Mouse (Mus musculus) monocyte, adult 5-6 weeks (primary cell): Measurements from ENCODE around the gene Rtn4r. TPM values are rescaled to one million over a fixed set of nuclear protein-coding genes. Genes with fewer than 3 reads are reported as not detected.
A peak's percentile ranks its signal among the peaks of the same experiment; 100 is the strongest.

Source experiments
- ATAC-seq: fragments of 153-309, 156-312 bp; replicated peaks from 2 replicates; pipeline ENCODE4 v1.8.0; 2017; ENCODE audit warnings: mild to moderate bottlenecking; ENCODE audit not compliant: low TSS enrichment, insufficient number of reproducible peaks, severe bottlenecking, poor library complexity, low FRiP score
- total RNA-seq: library from RNA; stranded (forward); fragments of 200-1000, 200-491, 200-594 nt; gene quantifications from 3 replicates; pipeline ENCODE4 v1.2.3, GENCODE M21; 2017

Rtn4r gene
- total RNA-seq, 1 experiment from 2014 or later = 0.38 TPM

DNA sequence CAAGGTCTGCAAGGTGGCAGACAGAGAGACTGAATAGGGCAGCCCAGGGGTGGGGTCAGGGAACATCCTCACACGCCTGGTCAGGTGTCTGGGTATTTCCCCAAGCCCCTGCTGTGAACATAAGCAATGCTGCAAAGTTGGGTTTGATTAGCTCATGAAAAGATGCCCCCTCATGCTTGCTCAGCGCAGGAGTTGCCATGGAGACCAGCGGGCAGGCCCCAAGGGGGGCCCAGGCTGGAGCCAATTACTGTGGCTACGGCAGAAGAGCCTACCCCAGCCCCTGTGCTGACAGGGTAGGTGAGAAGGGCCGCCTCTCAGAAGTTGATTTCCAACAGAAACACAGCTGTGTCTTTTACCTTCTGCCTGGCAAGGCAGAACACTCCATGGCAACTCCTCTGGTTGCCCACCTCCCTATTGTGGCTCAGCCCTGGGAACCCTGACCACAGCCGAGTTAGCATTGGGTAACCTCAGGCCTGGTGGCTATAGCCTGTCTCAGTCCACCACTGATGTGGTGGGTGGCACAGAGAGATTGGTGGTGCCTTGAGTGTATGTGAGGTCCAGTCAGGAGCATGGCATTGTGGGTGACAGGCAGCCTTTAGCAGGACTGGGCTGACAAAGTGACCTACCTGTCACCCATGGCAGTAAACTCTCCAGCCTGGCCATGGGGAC is 20.9 kb downstream of the Rtn4r start:
- ATAC-seq = no peak

DNA sequence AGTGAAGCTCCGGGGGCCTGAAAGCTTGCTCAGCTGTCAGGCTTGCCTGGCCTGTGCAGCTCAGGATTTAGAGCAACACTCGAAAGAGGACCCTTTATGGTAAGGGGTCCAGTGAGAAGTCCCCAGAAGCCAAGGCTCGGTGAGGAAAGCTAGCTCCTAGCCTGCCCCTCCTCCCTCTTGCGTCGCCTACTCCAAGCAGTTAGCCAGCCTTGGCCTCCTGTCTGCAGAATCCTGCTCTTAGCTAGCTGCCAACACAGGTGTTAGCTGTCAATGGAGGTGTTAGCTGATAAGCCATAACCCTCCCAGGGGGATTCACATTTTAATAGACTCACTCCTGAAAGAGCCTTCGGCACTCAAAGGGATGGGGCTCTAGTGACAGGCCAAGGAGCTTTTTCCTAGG is 21.8 kb downstream of the Rtn4r start:
- no peak for ATAC-seq

DNA sequence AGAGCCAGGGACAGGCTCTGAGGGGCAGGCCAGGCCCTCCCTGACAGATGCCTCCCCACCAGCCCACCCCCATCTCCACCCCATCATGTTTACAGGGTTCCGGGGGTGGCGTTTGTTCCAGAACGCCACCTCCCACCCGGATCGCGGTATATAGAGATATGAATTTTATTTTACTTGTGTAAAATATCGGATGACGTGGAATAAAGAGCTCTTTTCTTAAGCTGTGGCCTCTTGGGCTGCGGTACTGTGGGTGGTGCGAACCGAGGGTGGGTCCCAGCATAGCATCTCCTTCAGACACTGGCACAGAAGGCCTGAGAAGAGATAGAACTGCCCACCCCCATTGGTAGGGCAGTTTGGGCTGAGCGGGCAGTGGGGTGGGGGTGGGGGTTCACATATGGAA is 24.7 kb downstream of the Rtn4r start:
- ATAC-seq = no peak

DNA sequence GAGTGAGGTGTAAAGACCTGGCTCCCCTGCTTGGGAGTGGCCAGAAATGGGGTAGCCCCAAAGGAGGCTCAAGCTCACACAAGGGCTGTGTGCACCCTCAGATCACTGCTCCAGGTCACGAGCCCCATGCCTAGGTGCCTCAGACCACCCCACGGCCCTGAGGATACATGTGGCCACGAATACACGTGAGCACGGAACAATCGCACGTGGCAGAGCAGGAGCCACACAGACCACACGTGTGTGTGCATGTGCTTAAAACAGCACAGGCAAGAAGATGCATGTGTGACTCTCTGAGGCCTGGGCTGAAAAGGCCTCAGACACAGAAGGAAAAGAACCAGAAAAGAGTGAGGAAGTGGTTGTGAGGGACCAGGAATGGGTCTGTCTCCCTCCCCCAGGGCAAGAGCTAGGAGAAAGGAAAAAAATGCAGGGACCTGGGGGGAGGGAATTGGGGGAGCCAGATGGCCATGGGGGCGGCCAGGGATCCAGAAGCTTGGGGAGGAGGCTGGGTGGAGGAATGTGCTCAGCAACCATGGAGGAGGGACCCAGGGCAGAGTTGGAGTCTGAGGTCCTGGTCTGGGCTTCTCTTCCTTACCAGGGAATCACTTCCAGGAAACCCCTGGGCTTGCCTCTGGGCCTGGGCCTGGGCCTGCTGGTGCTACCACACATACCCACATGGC is 25.5 kb downstream of the Rtn4r start:
- ATAC-seq = no peak

DNA sequence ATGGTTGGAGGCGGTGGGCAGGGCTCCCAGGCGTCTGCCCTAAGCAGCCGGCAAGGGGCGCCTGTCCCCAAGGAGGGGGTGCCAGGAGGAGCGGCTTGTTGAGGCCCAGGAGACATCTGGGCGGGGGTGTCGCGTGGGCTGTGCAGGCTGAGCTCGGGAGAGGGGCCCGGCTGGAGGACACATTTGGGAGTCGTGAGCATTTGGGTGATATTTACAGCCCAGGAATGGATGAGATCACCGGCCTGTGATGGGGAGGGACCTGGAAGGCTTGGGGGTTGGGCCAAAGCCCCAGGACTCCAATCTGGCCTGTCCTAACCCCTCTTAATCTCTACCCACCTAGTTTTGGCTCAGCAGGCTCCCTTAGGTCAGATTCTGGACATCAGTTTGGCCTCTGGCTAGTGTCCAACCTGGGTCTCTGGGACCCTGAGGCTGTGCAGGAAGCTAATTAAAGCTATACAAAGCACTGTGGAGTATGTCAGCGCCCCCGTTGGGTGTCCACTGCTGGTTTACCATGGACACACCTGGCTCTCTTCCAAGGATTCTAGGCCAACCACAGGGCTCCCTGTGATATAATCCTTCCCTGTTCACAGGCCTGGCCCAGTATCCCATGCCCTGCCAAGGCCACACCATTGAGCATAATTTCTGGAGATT is 27.2 kb downstream of the Rtn4r start:
- ATAC-seq = no peak

DNA sequence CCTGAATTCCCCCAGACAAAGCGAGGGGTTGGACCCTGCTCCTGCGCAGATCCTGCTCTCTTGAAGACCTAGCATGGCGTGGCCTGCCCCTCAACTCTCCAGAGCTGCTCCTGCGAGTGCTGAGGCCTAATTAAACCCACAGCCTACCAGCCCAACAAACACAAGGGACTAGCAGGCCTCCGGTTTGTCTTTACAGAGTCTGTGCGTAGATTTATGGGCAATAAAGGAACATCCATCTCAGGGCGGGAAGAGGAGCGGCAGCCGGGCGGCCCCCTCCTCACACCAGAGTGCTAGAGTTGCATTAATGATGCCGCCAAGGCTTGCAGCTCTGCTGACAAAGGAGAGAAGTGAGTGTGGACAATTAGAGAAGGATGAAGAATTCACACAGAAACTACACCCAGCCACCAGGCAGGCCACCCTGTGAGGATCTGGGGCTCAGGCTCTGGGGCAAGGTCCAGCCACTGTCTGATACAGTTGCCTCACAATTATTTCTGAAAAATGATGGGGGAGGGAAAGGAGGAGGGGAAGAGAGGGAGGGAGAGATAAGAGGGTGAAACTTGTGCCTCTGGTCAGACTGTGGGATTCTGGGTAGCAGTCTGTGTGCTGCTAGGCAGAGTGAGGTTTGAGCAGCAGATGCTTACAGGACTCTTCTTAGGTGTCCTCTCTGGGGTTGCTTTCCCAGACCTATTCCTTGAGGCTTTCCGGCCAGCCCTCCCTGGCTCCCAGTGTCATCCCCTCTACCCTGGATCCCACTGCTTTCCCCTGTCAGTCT is 29.3 kb downstream of the Rtn4r start:
- ATAC-seq = no peak

DNA sequence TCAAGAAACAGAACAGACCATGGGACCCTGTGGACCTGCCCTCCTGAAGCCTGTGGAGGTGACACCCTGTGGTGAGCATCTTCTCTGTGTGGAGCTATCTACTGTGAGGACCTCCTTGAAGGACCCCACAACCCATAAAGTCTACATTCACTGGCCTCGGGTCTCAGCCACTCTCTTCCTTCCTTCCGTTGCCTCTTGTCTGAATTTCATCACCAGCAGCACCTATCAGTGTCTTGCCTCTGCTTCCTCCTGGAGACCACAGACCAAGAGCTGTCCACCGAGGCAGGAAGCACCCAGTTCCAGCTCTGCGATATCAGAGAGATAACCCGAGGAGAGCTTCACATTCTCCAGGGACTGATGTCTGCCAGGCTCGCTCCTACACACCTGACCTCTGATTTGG is 31.8 kb downstream of the Rtn4r start:
- 0 out of 2 replicates have a peak, but pooled peaks have one; percentile 9 for ATAC-seq

DNA sequence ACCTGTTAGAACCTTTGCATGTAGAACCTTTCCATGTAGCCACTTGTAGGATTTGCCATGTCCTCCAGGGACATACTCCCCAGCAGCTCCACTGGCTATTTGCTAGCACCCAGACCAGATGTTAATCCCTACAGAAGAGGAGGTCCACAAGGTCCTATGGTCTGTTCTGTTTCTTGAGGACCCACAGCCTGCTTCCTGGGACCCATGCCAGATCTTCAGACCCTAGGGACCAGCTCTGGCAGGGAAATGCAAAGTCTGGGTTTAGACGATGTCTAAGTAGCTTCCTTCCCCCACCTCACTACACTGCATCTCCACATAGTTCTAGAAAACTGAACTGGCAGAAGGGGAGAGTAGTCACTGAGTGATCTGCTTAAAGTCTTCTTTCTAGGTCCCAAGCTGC is 32.3 kb downstream of the Rtn4r start:
- ATAC-seq = no peak

DNA sequence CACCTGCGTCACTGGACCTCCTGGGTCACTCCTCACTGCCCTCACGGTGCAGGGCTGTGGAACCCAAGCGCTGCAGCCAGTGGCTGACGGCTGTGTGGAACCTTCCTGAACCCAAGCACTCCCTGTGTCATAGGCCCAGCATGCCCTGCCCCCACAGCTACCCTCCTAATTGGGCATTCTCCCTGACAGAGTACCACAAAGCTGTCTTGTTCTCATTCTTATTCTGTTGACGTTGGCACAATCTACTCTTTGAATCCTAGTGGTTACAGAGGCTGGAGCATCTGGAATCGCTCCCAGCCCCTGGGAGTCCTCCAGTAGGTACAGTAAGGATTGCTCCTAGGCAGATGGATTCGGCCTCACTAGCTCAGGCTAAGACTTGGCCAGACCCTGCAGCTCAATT is 33.1 kb downstream of the Rtn4r start:
- no peak for ATAC-seq

DNA sequence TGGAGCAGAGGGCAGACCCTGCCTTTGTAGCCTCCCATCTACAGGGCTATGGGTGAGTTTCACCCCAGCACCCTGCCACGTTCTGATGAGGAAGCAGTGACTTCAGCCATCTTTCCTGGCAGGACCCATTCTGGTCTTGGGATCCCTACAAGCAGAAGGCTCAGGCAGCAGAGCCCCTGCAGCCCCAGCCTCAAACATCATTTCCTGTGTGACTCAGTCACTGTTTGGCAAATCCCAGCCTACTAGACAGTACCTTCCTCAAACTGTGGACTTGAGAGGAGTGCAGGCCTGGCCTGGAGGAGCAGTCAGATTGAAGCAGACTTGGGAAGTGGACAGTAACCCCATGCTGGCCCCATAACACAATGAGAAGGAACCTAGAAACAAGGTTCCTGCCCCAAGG is 33.7 kb downstream of the Rtn4r start:
- no peak for ATAC-seq

DNA sequence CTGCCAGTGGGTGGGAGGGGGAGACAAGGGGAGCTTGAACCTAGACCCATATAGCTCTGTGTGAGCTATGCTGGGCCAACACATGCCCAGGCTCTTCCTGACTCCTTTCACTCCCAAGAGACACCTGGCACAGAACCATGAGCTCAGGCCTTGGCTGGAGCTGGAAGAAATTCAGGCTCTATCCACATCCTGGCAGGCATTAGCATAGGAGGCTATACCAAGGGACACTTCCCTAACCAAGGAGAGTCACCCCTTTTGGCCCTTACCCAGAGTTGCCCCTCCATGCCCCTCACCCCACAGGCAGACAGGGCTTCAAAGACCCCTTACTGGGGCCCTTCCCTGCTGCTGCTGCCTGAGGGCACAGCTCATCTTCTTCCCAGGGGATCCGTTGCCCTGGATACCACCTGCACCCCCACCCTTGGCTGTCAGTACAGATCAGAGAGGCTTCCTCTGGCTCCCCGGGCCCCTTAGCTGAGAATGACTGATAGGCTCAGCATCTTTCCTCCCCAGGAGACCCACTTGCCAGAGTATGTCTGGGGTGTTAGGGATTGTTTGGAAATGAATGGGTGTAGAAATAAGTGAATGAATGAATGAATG is 37.3 kb downstream of the Rtn4r start:
- no peak for ATAC-seq

DNA sequence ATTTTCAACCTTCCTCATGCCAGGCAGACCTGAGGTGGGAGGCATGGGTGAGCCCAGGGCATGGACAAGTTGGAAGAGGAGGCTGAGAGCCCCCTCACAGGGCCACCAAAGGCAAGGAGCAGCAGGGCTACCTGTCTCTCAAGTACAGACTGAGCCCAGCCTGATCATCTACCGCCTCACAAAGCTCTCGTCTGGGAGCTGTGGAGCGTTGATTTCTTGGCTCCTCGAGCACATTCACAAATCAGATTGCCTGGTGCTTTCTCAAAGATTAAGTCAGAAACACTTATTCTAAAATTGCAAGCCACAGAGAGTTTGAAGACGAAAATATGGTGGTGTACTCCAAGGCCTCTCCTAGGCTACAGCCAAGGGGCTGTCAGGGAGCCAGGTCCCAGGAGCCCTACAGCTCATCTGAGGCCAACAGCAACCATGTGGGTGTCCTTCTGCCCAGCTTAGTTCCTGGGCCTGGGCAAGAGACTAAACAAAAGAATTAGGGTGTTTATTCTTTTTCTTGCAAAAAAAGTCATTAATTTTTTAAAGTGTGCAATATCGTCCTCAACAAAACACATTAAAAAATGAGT is 39.3 kb downstream of the Rtn4r start:
- ATAC-seq = no peak

DNA sequence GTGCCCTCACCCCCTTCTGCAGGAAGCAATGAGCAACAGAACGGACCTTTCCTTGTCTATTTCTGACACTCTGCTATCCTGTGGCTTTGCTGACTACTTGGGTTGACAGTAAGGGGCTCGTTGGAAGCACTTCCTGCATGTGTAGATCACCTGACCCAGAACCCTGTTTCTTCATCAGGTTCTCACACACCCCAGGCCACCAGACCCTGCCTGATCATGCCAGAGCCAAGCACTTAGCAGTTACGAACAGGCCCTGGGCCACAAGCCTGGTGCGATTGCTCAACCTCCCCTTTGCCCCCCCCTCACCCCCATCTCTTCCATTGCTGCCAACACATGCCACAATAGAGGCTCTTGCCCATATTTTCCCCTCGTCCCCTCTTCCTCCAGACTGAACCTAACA is 41.7 kb downstream of the Rtn4r start:
- no peak for ATAC-seq

DNA sequence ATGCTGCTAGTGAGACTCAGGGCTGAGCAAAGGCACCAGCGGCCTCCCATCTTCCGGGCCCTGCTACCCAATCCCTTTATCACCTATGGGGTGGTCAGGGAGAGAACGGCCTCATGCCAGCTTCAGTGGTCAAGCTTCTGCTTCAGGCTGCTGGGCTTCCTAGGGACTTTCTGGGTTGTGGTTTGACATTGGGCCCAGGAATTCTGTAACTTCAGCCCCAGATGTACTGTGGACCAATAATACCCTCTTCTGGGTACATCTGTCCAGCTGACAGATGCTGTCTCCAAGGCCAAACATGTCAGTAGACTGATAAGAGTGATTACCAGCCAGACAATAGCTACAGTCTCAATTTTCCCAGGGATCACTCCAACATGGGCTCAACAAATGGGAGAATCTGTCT is 42.3 kb downstream of the Rtn4r start:
- ATAC-seq = no peak

DNA sequence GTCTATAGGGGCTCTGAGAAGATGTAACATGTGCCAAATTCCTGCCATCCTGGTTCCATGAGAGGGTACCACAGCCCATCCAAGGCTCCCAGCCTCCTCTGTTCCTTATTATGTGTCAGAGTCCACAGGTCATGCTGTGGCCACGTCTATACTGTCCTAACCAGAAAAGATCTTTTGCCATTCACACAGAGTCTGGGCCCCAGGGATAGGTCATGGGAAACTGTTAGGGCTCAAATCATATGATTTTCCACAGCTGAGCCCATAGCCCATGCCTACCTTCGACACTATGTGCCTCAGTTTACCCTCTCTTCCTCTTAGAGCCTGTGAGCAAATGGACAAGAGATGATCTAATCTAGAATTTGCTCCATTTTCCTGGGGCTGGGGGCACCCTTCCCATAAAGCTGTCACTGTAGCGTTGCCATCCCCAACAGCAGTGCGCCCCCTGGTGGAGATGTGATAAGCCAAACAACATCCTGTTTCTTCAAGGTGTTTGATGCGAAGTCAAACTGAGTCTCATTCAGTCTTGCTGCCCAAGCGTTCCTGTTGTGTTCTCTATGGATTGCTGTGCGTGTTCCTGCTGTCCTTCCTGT is 44.9 kb downstream of the Rtn4r start:
- no peak for ATAC-seq

DNA sequence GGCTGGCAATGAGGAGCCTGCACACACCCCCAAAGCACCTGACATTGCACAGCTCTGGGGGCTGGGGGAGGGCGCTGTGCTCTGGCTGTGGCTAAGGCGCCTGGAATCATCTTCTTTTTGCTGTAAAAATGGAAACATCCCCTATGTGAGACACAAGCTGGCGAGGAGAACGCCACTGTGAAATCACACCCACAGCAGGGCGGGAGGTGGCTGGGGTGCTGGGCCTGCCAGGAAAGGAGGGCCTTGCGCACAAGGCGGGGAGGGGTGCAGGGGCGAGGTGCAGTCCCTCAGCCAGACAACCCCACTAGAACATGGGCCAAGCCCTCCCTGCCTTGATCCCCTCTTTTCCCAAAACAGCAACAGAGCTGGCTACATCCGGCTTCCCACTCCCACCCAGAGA is 45.8 kb downstream of the Rtn4r start:
- ATAC-seq = no peak

DNA sequence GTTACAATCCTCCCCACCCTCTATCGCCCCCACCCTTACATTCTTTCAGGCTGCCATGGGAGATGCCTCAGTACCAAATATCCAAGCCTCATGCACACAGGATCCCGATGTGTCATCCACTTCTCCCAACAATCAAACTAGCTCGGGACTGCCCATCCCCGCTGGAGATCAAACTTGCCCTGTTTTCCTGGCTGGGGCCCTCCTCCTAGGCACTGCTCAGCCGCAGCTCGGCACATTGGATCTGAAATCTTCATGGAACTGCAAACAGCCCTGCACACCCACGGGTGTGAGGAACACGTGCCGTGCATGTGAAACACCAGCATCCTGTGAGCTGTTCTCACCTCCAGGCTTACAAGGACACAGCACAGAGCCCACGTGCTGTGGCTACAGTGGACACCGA is 46.3 kb downstream of the Rtn4r start:
- ATAC-seq = no peak

DNA sequence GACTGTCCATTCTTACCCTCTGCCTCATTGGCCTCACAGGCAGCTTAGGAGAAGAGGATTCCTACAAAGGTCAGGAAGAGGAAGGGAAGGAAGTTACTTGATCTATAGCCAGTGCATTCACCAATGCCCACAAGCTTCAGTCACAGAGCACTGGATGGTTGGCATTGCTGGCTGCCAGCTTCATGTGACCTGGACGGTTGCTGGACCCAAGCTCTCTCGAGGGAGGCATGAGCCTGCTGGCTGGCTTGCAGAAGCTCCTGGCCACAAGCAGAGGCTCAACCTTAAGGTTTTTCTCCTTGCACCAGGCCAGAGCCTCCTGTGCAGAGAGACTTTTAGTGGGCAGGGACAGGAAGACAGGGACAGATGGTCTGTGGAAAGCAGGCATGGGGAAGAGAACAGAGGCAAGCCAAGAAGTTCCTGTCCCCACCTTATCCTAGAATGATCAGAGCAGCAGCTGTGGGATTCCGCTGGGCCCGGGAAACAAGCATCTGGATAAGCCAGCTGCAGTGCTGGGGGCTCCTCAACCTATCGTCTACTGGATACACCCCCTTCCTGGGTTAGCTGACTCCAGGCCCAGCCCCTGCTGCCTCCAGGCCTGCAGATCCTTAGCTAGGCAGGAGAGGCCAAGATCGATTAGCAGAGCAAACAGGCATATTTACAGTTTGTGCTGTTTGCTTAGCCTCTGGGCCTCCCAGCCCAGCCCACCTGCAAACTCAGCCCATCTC is 48.5 kb downstream of the Rtn4r start:
- no peak for ATAC-seq
